Mouse (Mus musculus) heart, embryonic 12.5 days (tissue): ENCODE results near the gene Dedd2. TPM values are rescaled to one million over a fixed set of nuclear protein-coding genes. Genes with fewer than 3 reads are reported as not detected.

Experiments
- ATAC-seq: fragments of 200-750 bp; cut with Nextera tagmentation; 2 replicates; pipeline ENCODE4 v1.8.0; 2017; ENCODE audit warnings: moderate TSS enrichment, moderate library complexity; ENCODE audit not compliant: insufficient number of reproducible peaks, low FRiP score
- H3K27ac ChIP-seq: fragments of 300-500 bp; sonication (generic); 2 replicates; pipeline ENCODE4 v1.5.1; 2016; ENCODE audit warnings: mild to moderate bottlenecking, moderate library complexity; ENCODE audit not compliant: poor library complexity, severe bottlenecking
- H3K27me3 ChIP-seq: fragments of 300-500 bp; sonication (generic); replicated peaks from 2 replicates; pipeline ENCODE4 v1.6.1; 2016; ENCODE audit warnings: mild to moderate bottlenecking, moderate library complexity
- H3K36me3 ChIP-seq: fragments of 300-500 bp; sonication (generic); 2 replicates; pipeline ENCODE4 v1.6.1; 2016; ENCODE audit warnings: mild to moderate bottlenecking, moderate library complexity
- H3K4me1 ChIP-seq: fragments of 300-500 bp; sonication (generic); replicated peaks from 2 replicates; pipeline ENCODE4 v1.6.1; 2016; ENCODE audit warnings: mild to moderate bottlenecking
- H3K4me2 ChIP-seq: fragments of 300-500 bp; sonication (generic); 2 replicates; pipeline ENCODE4 v1.6.1; 2016; ENCODE audit warnings: mild to moderate bottlenecking, moderate library complexity
- H3K4me3 ChIP-seq: fragments of 300-500 bp; sonication (generic); 2 replicates; pipeline ENCODE4 v1.5.1; 2016; ENCODE audit warnings: mild to moderate bottlenecking
- H3K9ac ChIP-seq: fragments of 300-500 bp; sonication (generic); 2 replicates; pipeline ENCODE4 v1.6.1; 2016; ENCODE audit warnings: mild to moderate bottlenecking, moderate library complexity
- H3K9me3 ChIP-seq: fragments of 300-500 bp; sonication (generic); replicated peaks from 2 replicates; pipeline ENCODE4 v1.6.1; 2016; ENCODE audit warnings: mild to moderate bottlenecking, moderate library complexity
- WGBS: fragments of 180-500 bp; shearing (Covaris S2); methylation state at CpG from one replicate; pipeline ENCODE4 v1.1.7; 2016; 5-methylcytosine and 5-hydroxymethylcytosine counted together
- polyA plus RNA-seq: library from polyadenylated mRNA; unstranded; fragments of >200 nt; fragmentation: Nextera tagmentation; extraction: Ambion mirVana; gene quantifications from 2 replicates; pipeline ENCODE4 v1.2.1, GENCODE M21; 2016

The Dedd2 gene
- polyA plus RNA-seq, 1 experiment from 2014 or later = 9.5 TPM

- Histone ChIP-seq H3K9ac (peak overlapping the region; percentile 97), H3K27ac (peak overlapping the region; percentile 98), H3K9me3 (no peaks in the 10 kb centered on the region), H3K36me3 (no peaks in the 10 kb centered on the region), H3K4me2 (peak overlapping the region; percentile 96), H3K4me3 (peak overlapping the region; percentile 95), H3K27me3 (no peaks in the 10 kb centered on the region), H3K4me1 (peaks cover 28% of the 10 kb centered on the region)
- 23% methylated on average over 8 of the region's 8 CpGs for WGBS
- ATAC-seq = no peak
These were observed 31.4 kb upstream of the Dedd2 start for GRCm38 (mm10) chr7:25251822-25252221.

GRCm38 (mm10) chr7:25251071-25251791, 30.8 kb upstream of the Dedd2 start:
- Histone ChIP-seq H3K4me2 (peak overlapping the region; percentile 96), H3K27ac (peak overlapping the region; percentile 98), H3K9ac (peak overlapping the region; percentile 97), H3K9me3 (no peaks in the 10 kb centered on the region), H3K36me3 (peaks cover 3% of the 10 kb centered on the region), H3K4me1 (peaks cover 34% of the 10 kb centered on the region), H3K4me3 (peak overlapping the region; percentile 95), H3K27me3 (no peaks in the 10 kb centered on the region)
- ATAC-seq = peak; percentile 26
- WGBS = 3% methylated on average over 22 of the region's 22 CpGs

GRCm38 (mm10) chr7:25250141-25250972, 29.9 kb upstream of the Dedd2 start, which contains the start of gene Erf:
TSS of gene Erf (minus strand) at chr7:25250761.
- peaks cover 11% of the 10 kb centered on the region for H3K36me3 ChIP-seq
- peak; percentile 87 for ATAC-seq
- under 1% methylated on average over 63 of the region's 81 CpGs for WGBS
- H3K4me2 ChIP-seq = peak within 1 kb of the TSS; percentile 96
- peak within 1 kb of the TSS; percentile 95 for H3K4me3 ChIP-seq
- peak within 1 kb of the TSS; percentile 97 for H3K9ac ChIP-seq
- H3K27me3 ChIP-seq = no peaks in the 10 kb centered on the region
- peak within 1 kb of the TSS; percentile 98 for H3K27ac ChIP-seq
- no peaks in the 10 kb centered on the region for H3K9me3 ChIP-seq
- peaks cover 42% of the 10 kb centered on the region for H3K4me1 ChIP-seq

GRCm38 (mm10) chr7:25249314-25250140, 29.1 kb upstream of the Dedd2 start:
- H3K36me3 ChIP-seq = peaks cover 20% of the 10 kb centered on the region
- peak overlapping the region; percentile 96 for H3K4me2 ChIP-seq
- peak overlapping the region; percentile 98 for H3K27ac ChIP-seq
- no peaks in the 10 kb centered on the region for H3K27me3 ChIP-seq
- H3K9me3 ChIP-seq = no peaks in the 10 kb centered on the region
- H3K9ac ChIP-seq = peak overlapping the region; percentile 97
- H3K4me3 ChIP-seq = peak overlapping the region; percentile 95
- H3K4me1 ChIP-seq = peaks cover 51% of the 10 kb centered on the region
- 1% methylated on average over 55 of the region's 73 CpGs for WGBS
- ATAC-seq = peak; percentile 51

GRCm38 (mm10) chr7:25248846-25249313, 28.5 kb upstream of the Dedd2 start:
- Histone ChIP-seq H3K27ac (peak overlapping the region; percentile 98), H3K27me3 (no peaks in the 10 kb centered on the region), H3K9ac (peak overlapping the region; percentile 97), H3K9me3 (no peaks in the 10 kb centered on the region), H3K4me2 (peak overlapping the region; percentile 96), H3K4me1 (peaks cover 57% of the 10 kb centered on the region), H3K4me3 (peak overlapping the region; percentile 95), H3K36me3 (peaks cover 26% of the 10 kb centered on the region)
- under 1% methylated on average over 25 of the region's 25 CpGs for WGBS
- peak; percentile 13 for ATAC-seq

- Histone ChIP-seq H3K36me3 (peaks cover 34% of the 10 kb centered on the region), H3K9me3 (no peaks in the 10 kb centered on the region), H3K9ac (peak overlapping the region; percentile 97), H3K27me3 (no peaks in the 10 kb centered on the region), H3K27ac (peak overlapping the region; percentile 98), H3K4me1 (peaks cover 64% of the 10 kb centered on the region), H3K4me2 (peak overlapping the region; percentile 96), H3K4me3 (peak overlapping the region; percentile 95)
- 0 out of 2 replicates have a peak, but pooled peaks have one; percentile 5 for ATAC-seq
- WGBS = 2% methylated on average over 18 of the region's 18 CpGs
These were observed 27.7 kb upstream of the Dedd2 start for GRCm38 (mm10) chr7:25248018-25248647.

GRCm38 (mm10) chr7:25247498-25247897, 27.1 kb upstream of the Dedd2 start:
- H3K27ac ChIP-seq = peak overlapping the region; percentile 98
- peaks cover 64% of the 10 kb centered on the region for H3K4me1 ChIP-seq
- no peak for ATAC-seq
- H3K27me3 ChIP-seq = no peaks in the 10 kb centered on the region
- peak overlapping the region; percentile 95 for H3K4me3 ChIP-seq
- peaks cover 40% of the 10 kb centered on the region for H3K36me3 ChIP-seq
- peak overlapping the region; percentile 96 for H3K4me2 ChIP-seq
- H3K9me3 ChIP-seq = no peaks in the 10 kb centered on the region
- peak overlapping the region; percentile 97 for H3K9ac ChIP-seq
- WGBS = 9% methylated on average over 3 of the region's 3 CpGs

GRCm38 (mm10) chr7:25246759-25247137, 26.3 kb upstream of the Dedd2 start:
- H3K27me3 ChIP-seq = no peaks in the 10 kb centered on the region
- peak overlapping the region; percentile 96 for H3K4me2 ChIP-seq
- ATAC-seq = no peak
- peak overlapping the region; percentile 97 for H3K9ac ChIP-seq
- no peaks in the 10 kb centered on the region for H3K9me3 ChIP-seq
- H3K36me3 ChIP-seq = peaks cover 44% of the 10 kb centered on the region
- peak overlapping the region; percentile 98 for H3K27ac ChIP-seq
- H3K4me1 ChIP-seq = peaks cover 59% of the 10 kb centered on the region
- 34% methylated on average over 4 of the region's 4 CpGs for WGBS
- H3K4me3 ChIP-seq = peak overlapping the region; percentile 95

- H3K4me1 ChIP-seq = peaks cover 58% of the 10 kb centered on the region
- H3K36me3 ChIP-seq = peaks cover 46% of the 10 kb centered on the region
- H3K27ac ChIP-seq = peak overlapping the region; percentile 98
- no peaks in the 10 kb centered on the region for H3K27me3 ChIP-seq
- H3K9ac ChIP-seq = peak overlapping the region; percentile 97
- peak overlapping the region; percentile 96 for H3K4me2 ChIP-seq
- 50% methylated on average over 20 of the region's 20 CpGs for WGBS
- ATAC-seq = no peak
- H3K9me3 ChIP-seq = no peaks in the 10 kb centered on the region
- H3K4me3 ChIP-seq = peak overlapping the region; percentile 95
These were observed 25.8 kb upstream of the Dedd2 start for GRCm38 (mm10) chr7:25246079-25246758.
